Comparison of ENCODE assay signal across 8 mouse cellular contexts in genomic region chr19:58978401-58979171, GRCm38 (mm10). TPM values are rescaled to one million over a fixed set of nuclear protein-coding genes. Genes with fewer than 3 reads are reported as not detected.
A peak's percentile ranks its signal among the peaks of the same experiment; 100 is the strongest.
DNase-seq lines count a peak whose midpoint lies in the region; TF ChIP-seq lines count a peak whose summit lies in the region.

No protein-coding gene starts in this region.

- no peak for TF ChIP-seq POLR2A in olfactory bulb, adult 2 months (IDR thresholded peaks at IDR 0.05; ENCODE audit: insufficient read depth, low read depth, low read length)

- intact Hi-C loops in left cerebral cortex, postnatal 4 days (cut with DNase I) = no loop called here

- no peak overlapping the region for H3K27ac ChIP-seq in olfactory bulb, adult 2 months (ENCODE audit: insufficient read depth, low read depth, low read length)

- H3K4me1 ChIP-seq in olfactory bulb, adult 2 months (ENCODE audit: control insufficient read depth, insufficient read depth, low read length) = peaks cover 4% of the 10 kb centered on the region

- 35% methylated on average over 11 of the region's 11 CpGs for WGBS in olfactory bulb, adult 2 months

- TF ChIP-seq CTCF in olfactory bulb, adult 2 months (IDR thresholded peaks at IDR 0.05; ENCODE audit: insufficient read depth, low read depth, low read length) = no peak

- DNase-seq in left cerebral cortex, adult 11 months (ENCODE audit: low spot score) = peak; percentile 37
- no peak for DNase-seq in left cerebral cortex, postnatal 4 days
- peak; percentile 44 for DNase-seq in adrenal gland, adult 8-10 months
- peak; percentile 16 for DNase-seq in frontal cortex, postnatal 10 days (ENCODE audit: low spot score in 2 of 2)
- DNase-seq in layer of hippocampus, postnatal 25 days (ENCODE audit: extremely low spot score in 1 of 2, low spot score in 1 of 2) = peak; percentile 22 to 38
- DNase-seq in lung, postnatal 10 days = no peak
- no peak for DNase-seq in natural killer cell, adult 2 months (ENCODE audit: low spot score in 2 of 2)

- peak overlapping the region; percentile 20; the same call in 1 of the 2 replicates for H3K4me3 ChIP-seq in olfactory bulb, adult 2 months (ENCODE audit: insufficient read depth, low read depth, low read length)

RNA-seq across cellular contexts. Expression of gene Hspa12a, which starts 35.1 kb away (rescaled TPM):
- 100 to 1,000 TPM; 153 to 159 TPM for total RNA-seq in left cerebral cortex, postnatal 4 days (2021)
- 100 to 1,000 TPM in 3 of 4 experiments, 10 to 100 TPM in 1; 90.2 to 190 (median 131) TPM for total RNA-seq in adrenal gland, adult 8-10 months (2022)
- total RNA-seq in layer of hippocampus, postnatal 25 days (2021) = 100 to 1,000 TPM; 236 to 241 TPM
- polyA plus RNA-seq in olfactory bulb, adult 2 months (2012; ENCODE audit: insufficient read depth, insufficient read length, low replicate concordance, missing spikeins) = not detected in 2 replicates

RNA-seq across cellular contexts. Expression of gene Eno4, which starts 35.4 kb away (rescaled TPM):
- under 1 TPM; 0.58 to 0.62 TPM for total RNA-seq in left cerebral cortex, postnatal 4 days (2021)
- total RNA-seq in adrenal gland, adult 8-10 months (2022) = under 1 TPM; 0.24 to 0.71 (median 0.29) TPM
- total RNA-seq in layer of hippocampus, postnatal 25 days (2021) = 1 to 10 TPM; 1.2 to 1.5 TPM
- polyA plus RNA-seq in olfactory bulb, adult 2 months (2012; ENCODE audit: insufficient read depth, insufficient read length, low replicate concordance, missing spikeins) = not detected in 2 replicates

Comparison
In these comparisons a context has a peak if more than half of its experiments do, and no peak if none do; other contexts are left out.
1. DNase-seq: peak in left cerebral cortex, adult 11 months (single experiment), adrenal gland, adult 8-10 months (single experiment), frontal cortex, postnatal 10 days (2 of 2) and layer of hippocampus, postnatal 25 days (2 of 2); none in left cerebral cortex, postnatal 4 days (single experiment), lung, postnatal 10 days (single experiment) and natural killer cell, adult 2 months (0 of 2).